18 mouse cellular contexts compared by ENCODE assay signal in the genomic region with DNA sequence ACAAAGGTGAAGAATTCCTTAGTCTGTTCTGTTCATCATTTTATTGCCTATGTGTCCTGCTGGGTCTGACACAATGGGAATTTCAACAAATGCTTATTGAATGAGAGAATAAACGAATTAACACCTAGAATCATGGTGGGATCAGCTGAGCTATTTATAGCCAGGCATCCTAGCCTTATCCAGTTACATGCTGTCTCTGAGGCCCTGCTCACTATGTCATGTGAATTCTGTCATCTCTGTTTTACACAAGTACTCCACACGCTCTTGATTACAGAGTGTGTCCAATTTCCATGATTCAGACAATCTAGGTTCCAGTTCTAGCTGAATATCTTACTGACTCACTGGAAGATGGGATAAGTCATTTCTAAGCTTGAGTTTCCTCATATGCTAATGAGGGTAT.
DNase-seq lines count a peak whose midpoint lies in the region; ATAC-seq lines count a peak whose summit lies in the region.
"Had no signal": no experiment of that assay in that cellular context is flagged by ENCODE, and none has a peak within 500 bp of the region (broad histone marks: within the 10 kb centered on the region; RNA-seq: fewer than 3 reads in every experiment).

No protein-coding gene starts in this region.

- WGBS in embryonic facial prominence, embryonic 11.5 days: 59% methylated on average over 2 of the region's 2 CpGs
- 61% methylated on average over 2 of the region's 2 CpGs for WGBS in embryonic facial prominence, embryonic 10.5 days

- ATAC-seq in embryonic facial prominence, embryonic 11.5 days (replicated peaks; ENCODE audit: insufficient number of reproducible peaks, low FRiP score, low TSS enrichment, low read depth): no peak
- ATAC-seq: lung, postnatal 0 days had no signal

- no peak overlapping the region for H3K4me3 ChIP-seq in embryonic facial prominence, embryonic 11.5 days (ENCODE audit: low read depth, low read length)
- H3K4me3 ChIP-seq in embryonic facial prominence, embryonic 10.5 days: no peak overlapping the region
- H3K4me3 ChIP-seq: embryonic facial prominence, embryonic 13.5 days; hindbrain, embryonic 10.5 days; liver, embryonic 15.5 days had no signal

- DNase-seq in embryonic facial prominence, embryonic 11.5 days (ENCODE audit: low spot score): peak; percentile 8
- DNase-seq in embryonic facial prominence, embryonic 10.5 days (ENCODE audit: low spot score): no peak
- DNase-seq in heart, adult 8-10 months (ENCODE audit: low spot score): peak; percentile 3
- no peak for DNase-seq in heart, adult 9 months (ENCODE audit: low spot score in 2 of 2)
- DNase-seq in 3T3-L1 (ENCODE audit: low read depth, low spot score): peak; percentile 5
- peak; percentile 11 for DNase-seq in brain, adult 2 months (ENCODE audit: low read depth, low spot score)
- DNase-seq in adrenal gland, postnatal 25 days: no peak
- no peak for DNase-seq in kidney, adult 18-20 months
- DNase-seq: cerebellum, adult 11 months; cerebellum, postnatal 25 days; gastrocnemius, postnatal 14 days; kidney, adult 8-10 months; kidney, postnatal 25 days; thymus, postnatal 4 days had no signal

- H3K36me3 ChIP-seq in embryonic facial prominence, embryonic 11.5 days (replicated peaks; ENCODE audit: control insufficient read depth, insufficient read depth, low read depth, low read length): no peaks in the 10 kb centered on the region
- peaks cover 7% of the 10 kb centered on the region for H3K36me3 ChIP-seq in embryonic facial prominence, embryonic 10.5 days (replicated peaks)
- H3K36me3 ChIP-seq: embryonic facial prominence, embryonic 13.5 days; hindbrain, embryonic 10.5 days; liver, embryonic 15.5 days had no signal

- H3K4me2 ChIP-seq in embryonic facial prominence, embryonic 11.5 days (ENCODE audit: low read depth, low read length): no peak overlapping the region
- H3K4me2 ChIP-seq: embryonic facial prominence, embryonic 13.5 days; liver, embryonic 15.5 days had no signal

- no peak overlapping the region for H3K9ac ChIP-seq in embryonic facial prominence, embryonic 11.5 days (replicated peaks; ENCODE audit: low read length)
- H3K9ac ChIP-seq: embryonic facial prominence, embryonic 13.5 days; liver, embryonic 15.5 days had no signal

- H3K27me3 ChIP-seq in embryonic facial prominence, embryonic 11.5 days (ENCODE audit: control insufficient read depth, insufficient read depth, low read length): no peaks in the 10 kb centered on the region
- H3K27me3 ChIP-seq in embryonic facial prominence, embryonic 10.5 days (replicated peaks; ENCODE audit: low read depth, poor library complexity, severe bottlenecking): no peaks in the 10 kb centered on the region; the same call in 1 of the 2 replicates
- H3K27me3 ChIP-seq: embryonic facial prominence, embryonic 13.5 days; liver, embryonic 15.5 days had no signal

- H3K4me1 ChIP-seq in embryonic facial prominence, embryonic 11.5 days (ENCODE audit: control insufficient read depth, insufficient read depth, low read length): no peaks in the 10 kb centered on the region; the same call in 1 of the 2 replicates
- peaks cover 21% of the 10 kb centered on the region for H3K4me1 ChIP-seq in embryonic facial prominence, embryonic 10.5 days
- H3K4me1 ChIP-seq: liver, embryonic 15.5 days had no signal

- H3K9me3 ChIP-seq in embryonic facial prominence, embryonic 11.5 days (replicated peaks; ENCODE audit: control insufficient read depth, low read length): no peaks in the 10 kb centered on the region
- no peaks in the 10 kb centered on the region for H3K9me3 ChIP-seq in embryonic facial prominence, embryonic 10.5 days
- H3K9me3 ChIP-seq: embryonic facial prominence, embryonic 13.5 days; hindbrain, embryonic 10.5 days; liver, embryonic 15.5 days had no signal

- H3K27ac ChIP-seq in embryonic facial prominence, embryonic 11.5 days (replicated peaks; ENCODE audit: low read depth, low read length): no peak overlapping the region
- H3K27ac ChIP-seq in embryonic facial prominence, embryonic 10.5 days (replicated peaks): no peak overlapping the region
- H3K27ac ChIP-seq: embryonic facial prominence, embryonic 13.5 days; hindbrain, embryonic 10.5 days; liver, embryonic 15.5 days had no signal

Comparison
In these comparisons a context has a peak if more than half of its experiments do, and no peak if none do; other contexts are left out.
1. DNase-seq: peak in embryonic facial prominence, embryonic 11.5 days (single experiment), heart, adult 8-10 months (single experiment), 3T3-L1 (single experiment) and brain, adult 2 months (single experiment); none in embryonic facial prominence, embryonic 10.5 days (single experiment), heart, adult 9 months (0 of 2), adrenal gland, postnatal 25 days (single experiment) and kidney, adult 18-20 months (single experiment).